Mouse (Mus musculus): ENCODE data around the gene Cdk8.

GRCm38 (mm10) chr5:146203921-146204320 lies 27.1 kb upstream of the Cdk8 start:
- TF ChIP-seq POLR2A (IDR thresholded peaks at IDR 0.05; ENCODE audit: low read depth, low read length) (no peak), CTCF (IDR thresholded peaks at IDR 0.05; ENCODE audit: extremely low read depth, insufficient read length, insufficient replicate concordance, low read depth, low read length) (no peak)
